Mouse (Mus musculus) hematopoietic stem cell, adult 5-6 weeks (primary cell): ENCODE measurements around the gene Cnpy2. TPM values are rescaled to one million over a fixed set of nuclear protein-coding genes. Genes with fewer than 3 reads are reported as not detected.

Experiments
- ATAC-seq, 2 experiments: fragments of 125-278 bp in 1 of 2; replicated peaks in 1 of 2; 2 replicates each; pipeline ENCODE4 v1.8.0; 2016 to 2017; ENCODE audit warnings: inconsistent platforms in 2 of 2, mild to moderate bottlenecking in 2 of 2, moderate number of reproducible peaks in 2 of 2, low read depth in 1 of 2, moderate TSS enrichment in 1 of 2; ENCODE audit not compliant: low FRiP score in 2 of 2, poor library complexity in 2 of 2, severe bottlenecking in 2 of 2, insufficient read depth in 1 of 2, low TSS enrichment in 1 of 2
- total RNA-seq: library from RNA; stranded (forward); fragments of 172-1452, 232-1000 nt; gene quantifications from 2 replicates; pipeline ENCODE4 v1.2.3, GENCODE M21; 2017

Gene Cnpy2
- total RNA-seq, 1 experiment from 2014 or later: 135 TPM

GRCm38 (mm10) chr10:128343436-128343835, 21.2 kb downstream of the Cnpy2 start:
- ATAC-seq: no peak

- ATAC-seq: peak; percentile 88 to 97
Measured at GRCm38 (mm10) chr10:128344568-128345275, 22.5 kb downstream of the Cnpy2 start.

- no peak for ATAC-seq
Measured at GRCm38 (mm10) chr10:128347541-128347940, 25.3 kb downstream of the Cnpy2 start.

GRCm38 (mm10) chr10:128358796-128359195, 36.5 kb downstream of the Cnpy2 start:
- ATAC-seq: peak in 1 of 2 experiments; percentile 45; a peak in 1 of 4 replicates

- no peak for ATAC-seq
Measured at GRCm38 (mm10) chr10:128359226-128359625, 37.0 kb downstream of the Cnpy2 start.

- no peak for ATAC-seq
Measured at GRCm38 (mm10) chr10:128361836-128362235, 39.6 kb downstream of the Cnpy2 start.

GRCm38 (mm10) chr10:128362568-128362967, 40.3 kb downstream of the Cnpy2 start:
- ATAC-seq: 0 out of 4 replicates have a peak, but pooled peaks of 1 of the 2 experiments have one; percentile 56

GRCm38 (mm10) chr10:128367899-128368401, 45.7 kb downstream of the Cnpy2 start:
- ATAC-seq: no peak

- ATAC-seq: peak; percentile 89 to 94
Measured at GRCm38 (mm10) chr10:128368402-128369217, 46.4 kb downstream of the Cnpy2 start, which contains the start of gene Coq10a. Gene Coq10a (minus strand): TSS chr10:128368997.

GRCm38 (mm10) chr10:128369218-128369543, 46.9 kb downstream of the Cnpy2 start:
- no peak for ATAC-seq

DNA sequence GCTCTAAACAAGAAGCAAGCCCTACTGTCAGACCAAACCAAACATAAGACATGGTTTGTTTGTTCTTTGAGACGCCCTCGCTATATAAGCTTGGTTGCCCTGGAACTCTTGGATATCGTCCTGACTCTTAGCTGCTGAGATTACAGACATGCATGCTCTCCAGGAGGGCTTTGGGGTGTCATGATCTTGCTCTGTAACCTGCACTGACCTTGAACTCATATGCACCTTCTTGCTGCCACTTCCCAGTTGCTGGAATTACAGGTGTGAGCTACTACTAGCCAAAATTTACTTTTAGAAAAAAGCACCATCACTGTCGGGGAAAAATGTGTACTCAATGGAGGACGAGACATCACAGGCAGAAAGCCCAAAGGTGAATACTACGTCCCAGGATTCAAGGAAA, 47.3 kb downstream of the Cnpy2 start:
- ATAC-seq: no peak

GRCm38 (mm10) chr10:128370021-128370420, 47.8 kb downstream of the Cnpy2 start:
- ATAC-seq: no peak

DNA sequence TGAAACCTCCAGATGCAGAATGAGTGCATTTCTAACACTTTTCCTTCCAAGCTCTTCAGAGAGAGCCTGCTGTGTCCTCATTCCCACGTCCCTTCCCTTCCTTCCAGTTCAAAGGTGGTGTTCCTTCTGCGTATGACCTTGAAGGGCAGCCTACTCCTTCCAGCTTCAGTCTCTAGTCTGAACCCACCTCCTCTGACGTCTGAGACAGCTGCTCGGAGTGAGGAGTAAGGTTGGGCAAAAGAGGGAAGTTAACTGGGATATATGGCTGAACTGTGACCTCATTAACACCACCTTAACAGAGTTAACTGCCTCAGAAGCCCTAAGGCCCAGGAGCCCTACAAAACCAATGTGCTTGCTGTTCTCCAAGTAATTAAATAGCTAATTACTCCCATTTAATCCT, 48.3 kb downstream of the Cnpy2 start:
- ATAC-seq: no peak

DNA sequence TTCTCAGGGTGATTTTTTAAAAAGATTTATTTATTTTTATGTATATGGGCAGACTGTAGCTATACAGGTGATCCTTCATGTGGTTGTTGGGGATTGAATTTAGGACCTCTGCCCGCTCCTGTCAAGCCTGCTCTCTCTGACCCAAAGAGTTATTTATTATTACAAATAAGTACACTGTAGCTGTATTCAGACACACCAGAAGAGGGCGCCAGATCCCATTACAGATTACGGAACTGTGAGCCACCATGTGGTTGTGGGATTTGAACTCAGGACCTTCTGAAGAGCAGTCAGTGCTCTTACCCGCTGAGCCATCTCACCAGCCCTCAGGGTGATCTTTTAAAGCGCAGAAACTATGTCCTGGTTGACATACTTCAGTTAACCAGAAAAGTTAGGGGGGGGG, 49.9 kb downstream of the Cnpy2 start:
- ATAC-seq: no peak

- ATAC-seq: no peak; a peak in 1 of 4 replicates
Measured at GRCm38 (mm10) chr10:128372989-128373748, 50.9 kb downstream of the Cnpy2 start.

- no peak for ATAC-seq
Measured at GRCm38 (mm10) chr10:128374393-128374792, 52.1 kb downstream of the Cnpy2 start.

DNA sequence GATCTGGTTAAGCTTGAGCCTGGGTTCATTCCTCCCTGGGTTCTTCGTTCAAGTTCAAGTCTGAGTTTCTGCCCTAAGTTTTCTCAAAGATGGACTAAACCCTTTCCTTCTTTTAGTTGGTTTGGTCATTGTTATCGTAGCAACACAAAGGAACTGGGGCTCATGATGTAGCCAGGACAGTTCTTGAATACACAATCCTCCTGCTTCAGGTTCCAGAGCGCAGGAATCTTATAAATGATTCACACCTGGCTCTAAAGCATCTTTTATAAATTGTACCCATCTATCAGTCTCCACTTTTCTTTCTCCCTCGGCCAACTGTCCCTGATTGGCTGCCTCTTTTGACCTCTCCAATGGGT, 53.8 kb downstream of the Cnpy2 start:
- ATAC-seq: no peak
